Mouse (Mus musculus): ENCODE results near the gene Catsperz. TPM values are rescaled to one million over a fixed set of nuclear protein-coding genes. Genes with fewer than 3 reads are reported as not detected.

Gene Catsperz
- polyA plus RNA-seq, 1 experiment from 2014 or later: 0.80 TPM

DNA sequence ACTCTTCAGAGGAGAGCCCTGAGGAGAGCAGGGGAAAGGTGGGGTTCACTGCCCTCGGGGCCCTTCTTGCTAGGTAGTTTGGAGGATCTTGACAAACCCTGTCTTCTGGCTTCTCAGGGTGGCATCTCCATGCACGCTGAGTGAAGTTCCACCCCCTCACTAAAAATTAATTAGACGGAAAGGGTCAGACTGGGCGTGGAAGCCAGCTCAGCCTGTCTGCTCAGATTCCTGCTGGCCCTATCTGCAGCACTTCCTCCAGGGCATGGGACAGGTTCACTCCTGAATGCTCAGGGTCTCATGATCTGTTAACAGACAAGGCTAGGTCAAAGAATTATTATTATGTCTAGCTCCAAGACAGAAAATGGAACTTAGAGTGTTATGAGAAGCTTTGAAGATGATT lies 32.7 kb downstream of the Catsperz start:
- H3K9me3 ChIP-seq (replicated peaks): no peaks in the 10 kb centered on the region
- no peak overlapping the region for H3K4me3 ChIP-seq
- no peaks in the 10 kb centered on the region for H3K27me3 ChIP-seq (replicated peaks)
- H3K4me1 ChIP-seq: no peaks in the 10 kb centered on the region
- H3K4me2 ChIP-seq: no peak overlapping the region
- 30% methylated on average over 4 of the region's 4 CpGs for WGBS (ENCODE audit: insufficient replicate concordance)
- no peak overlapping the region for H3K27ac ChIP-seq
- no peak overlapping the region for H3K9ac ChIP-seq
- ATAC-seq: no peak
- H3K36me3 ChIP-seq: no peaks in the 10 kb centered on the region

DNA sequence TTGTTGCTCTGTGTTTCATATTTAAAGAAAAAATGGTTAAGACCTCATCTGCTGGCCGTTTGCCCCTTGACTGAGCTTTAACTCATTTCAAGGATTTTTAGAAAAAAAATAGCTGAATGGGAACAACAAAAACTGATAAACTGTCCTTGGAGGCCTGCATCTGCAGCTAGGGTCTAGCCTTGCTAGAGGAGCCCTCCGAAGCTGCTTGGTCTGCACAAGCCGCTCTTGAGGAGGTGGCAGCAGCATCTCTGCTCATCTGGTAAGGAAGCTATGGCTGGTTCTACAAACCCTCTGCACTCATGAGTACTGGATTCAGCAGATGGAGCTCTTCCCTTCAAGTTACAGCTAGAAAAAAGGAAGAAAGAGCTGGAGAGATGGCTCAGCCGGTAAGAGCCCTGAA lies 47.2 kb downstream of the Catsperz start:
- Histone ChIP-seq H3K36me3 (no peaks in the 10 kb centered on the region), H3K4me3 (no peak overlapping the region), H3K27ac (no peak overlapping the region), H3K27me3 (replicated peaks) (no peaks in the 10 kb centered on the region), H3K4me1 (no peaks in the 10 kb centered on the region), H3K9ac (no peak overlapping the region), H3K9me3 (replicated peaks) (no peaks in the 10 kb centered on the region), H3K4me2 (no peak overlapping the region)
- ATAC-seq: no peak
- WGBS (ENCODE audit: insufficient replicate concordance): 60% methylated on average over 4 of the region's 4 CpGs

DNA sequence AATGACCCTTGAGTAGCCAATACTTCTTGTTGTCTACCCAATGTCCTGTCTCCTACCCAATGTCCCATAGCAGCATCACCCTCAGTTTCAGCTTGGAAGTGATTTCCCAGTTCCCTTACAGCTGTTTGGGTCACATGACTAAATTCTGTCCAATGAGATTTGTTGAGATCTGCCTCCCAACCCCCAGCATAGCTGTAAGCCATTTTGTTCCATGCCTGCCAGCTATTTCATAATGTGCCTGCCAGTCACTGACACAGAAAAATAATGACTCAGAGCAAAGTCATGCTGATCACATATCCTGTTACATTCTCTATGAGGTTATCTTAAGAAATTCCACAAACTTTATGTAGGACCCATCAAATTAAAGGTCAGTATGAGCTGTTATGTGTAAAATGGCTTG lies 48.4 kb downstream of the Catsperz start:
- H3K27ac ChIP-seq: no peak overlapping the region
- H3K4me3 ChIP-seq: no peak overlapping the region
- H3K4me2 ChIP-seq: no peak overlapping the region
- H3K27me3 ChIP-seq (replicated peaks): no peaks in the 10 kb centered on the region
- no peaks in the 10 kb centered on the region for H3K36me3 ChIP-seq
- H3K9me3 ChIP-seq (replicated peaks): no peaks in the 10 kb centered on the region
- H3K9ac ChIP-seq: no peak overlapping the region
- H3K4me1 ChIP-seq: peaks cover 3% of the 10 kb centered on the region
- no peak for ATAC-seq

DNA sequence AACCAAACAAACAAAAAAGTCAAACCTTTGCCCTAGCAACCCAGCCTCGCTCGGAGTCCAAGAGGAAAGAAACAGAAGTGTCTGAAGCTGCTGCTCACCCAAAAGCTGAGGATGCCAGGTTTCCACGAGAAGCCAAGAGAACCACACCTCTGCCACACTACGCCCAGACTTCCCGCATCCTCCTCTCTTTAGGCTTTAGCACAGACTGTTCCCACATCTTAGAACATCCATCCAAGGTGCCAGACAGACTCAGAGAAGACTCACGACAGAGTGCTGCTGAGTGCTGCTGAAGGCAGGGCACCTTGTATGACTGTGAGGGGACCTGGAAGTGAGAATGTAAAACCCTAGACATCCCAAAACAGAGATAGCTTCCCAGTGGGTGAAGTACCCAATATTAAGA lies 49.3 kb downstream of the Catsperz start:
- H3K4me1 ChIP-seq: peaks cover 13% of the 10 kb centered on the region
- no peak overlapping the region for H3K9ac ChIP-seq
- no peak overlapping the region for H3K4me2 ChIP-seq
- H3K27ac ChIP-seq: no peak overlapping the region
- no peaks in the 10 kb centered on the region for H3K9me3 ChIP-seq (replicated peaks)
- no peaks in the 10 kb centered on the region for H3K27me3 ChIP-seq (replicated peaks)
- ATAC-seq: no peak
- no peak overlapping the region for H3K4me3 ChIP-seq
- WGBS (ENCODE audit: insufficient replicate concordance): 67% methylated on average over 6 of the region's 6 CpGs
- H3K36me3 ChIP-seq: no peaks in the 10 kb centered on the region

DNA sequence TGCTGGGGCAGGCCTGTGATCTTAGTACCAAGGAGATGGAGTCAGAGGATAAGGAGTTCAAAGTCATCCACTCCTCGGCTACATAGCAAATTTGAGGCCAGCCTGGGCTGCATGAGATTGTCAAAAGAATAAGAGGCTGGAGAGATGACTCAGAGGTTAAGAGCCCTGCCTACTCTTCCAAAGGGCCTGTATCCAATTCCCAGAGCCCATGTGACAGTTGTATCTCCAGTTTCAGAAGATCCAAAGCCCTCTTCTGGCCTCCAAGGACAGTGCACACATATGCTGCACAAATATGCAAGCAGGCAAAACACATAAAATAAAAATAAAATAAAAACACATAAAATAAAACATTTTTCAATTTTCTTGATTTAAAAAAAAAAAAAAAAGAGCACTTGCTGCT lies 50.9 kb downstream of the Catsperz start:
- Histone ChIP-seq H3K36me3 (no peaks in the 10 kb centered on the region), H3K4me1 (peaks cover 27% of the 10 kb centered on the region), H3K27me3 (replicated peaks) (no peaks in the 10 kb centered on the region), H3K4me3 (no peak overlapping the region), H3K9ac (no peak overlapping the region), H3K9me3 (replicated peaks) (no peaks in the 10 kb centered on the region), H3K27ac (no peak overlapping the region), H3K4me2 (no peak overlapping the region)
- ATAC-seq: no peak
- 37% methylated on average over 1 of the region's 1 CpGs for WGBS (ENCODE audit: insufficient replicate concordance)

DNA sequence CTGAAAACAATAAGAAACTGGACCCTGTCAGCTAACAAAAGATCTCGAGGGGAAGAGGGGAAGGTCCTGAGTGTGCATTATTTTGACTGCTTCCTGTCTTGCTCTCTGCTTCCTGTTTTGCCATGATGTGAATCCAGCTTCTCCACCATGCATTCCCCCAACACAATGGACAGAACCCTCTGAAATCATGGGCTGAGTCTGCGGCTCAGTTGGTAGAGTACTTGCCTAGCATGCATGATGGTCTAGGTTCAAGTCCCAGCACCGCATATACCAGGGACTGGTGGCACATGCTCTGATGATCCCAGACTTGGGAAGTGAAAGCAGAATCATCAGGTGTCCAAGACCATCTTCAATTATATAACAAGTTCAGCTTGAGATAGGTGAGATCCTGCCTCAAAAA lies 52.5 kb downstream of the Catsperz start:
- H3K4me1 ChIP-seq: peaks cover 30% of the 10 kb centered on the region
- no peak for ATAC-seq
- no peak overlapping the region for H3K27ac ChIP-seq
- no peaks in the 10 kb centered on the region for H3K9me3 ChIP-seq (replicated peaks)
- no peaks in the 10 kb centered on the region for H3K36me3 ChIP-seq
- no peak overlapping the region for H3K4me2 ChIP-seq
- no peak overlapping the region for H3K9ac ChIP-seq
- no peak overlapping the region for H3K4me3 ChIP-seq
- WGBS (ENCODE audit: insufficient replicate concordance): 46% methylated on average over 3 of the region's 3 CpGs
- H3K27me3 ChIP-seq (replicated peaks): no peaks in the 10 kb centered on the region

Small RNAs within 50 kb of the gene (microRNA-seq; reads per million reads assigned to microRNA genes)
- gene Mir6990: 1.1 reads per million

Other genes starting within 250 kb of the Catsperz start
- gene Rps6ka4, start 84.7 kb downstream of the Catsperz start, polyA plus RNA-seq (2016; fragmentation: Nextera tagmentation; extraction: Ambion mirVana): 8.5 and 8.7 TPM in 2 replicates
- 2.8 and 3.3 TPM in 2 replicates for gene Ccdc88b, start 67.2 kb downstream of the Catsperz start, polyA plus RNA-seq (2016; fragmentation: Nextera tagmentation; extraction: Ambion mirVana)
- gene Trmt112, start 15.7 kb downstream of the Catsperz start, polyA plus RNA-seq (2016; fragmentation: Nextera tagmentation; extraction: Ambion mirVana): 115 TPM in 2 replicates
- gene Prdx5, start 15.3 kb downstream of the Catsperz start, polyA plus RNA-seq (2016; fragmentation: Nextera tagmentation; extraction: Ambion mirVana): 94.2 and 101 TPM in 2 replicates
- gene Esrra, start 3.6 kb downstream of the Catsperz start, polyA plus RNA-seq (2016; fragmentation: Nextera tagmentation; extraction: Ambion mirVana): 6.5 and 6.8 TPM in 2 replicates
- 0.05 TPM in 1 of 2 replicates, not detected in the other for gene Kcnk4, start 9.1 kb upstream of the Catsperz start, polyA plus RNA-seq (2016; fragmentation: Nextera tagmentation; extraction: Ambion mirVana)
- gene Bad, start 16.5 kb upstream of the Catsperz start, polyA plus RNA-seq (2016; fragmentation: Nextera tagmentation; extraction: Ambion mirVana): 36.4 and 37.6 TPM in 2 replicates
- 8.8 and 9.9 TPM in 2 replicates for gene Gpr137, start 17.1 kb upstream of the Catsperz start, polyA plus RNA-seq (2016; fragmentation: Nextera tagmentation; extraction: Ambion mirVana)
- 153 and 155 TPM in 2 replicates for gene Ppp1r14b, start 49.6 kb upstream of the Catsperz start, polyA plus RNA-seq (2016; fragmentation: Nextera tagmentation; extraction: Ambion mirVana)
- 13.6 and 14.4 TPM in 2 replicates for gene Plcb3, start 51.1 kb upstream of the Catsperz start, polyA plus RNA-seq (2016; fragmentation: Nextera tagmentation; extraction: Ambion mirVana)
- 91.7 and 92.0 TPM in 2 replicates for gene Fkbp2, start 55.1 kb upstream of the Catsperz start, polyA plus RNA-seq (2016; fragmentation: Nextera tagmentation; extraction: Ambion mirVana)
- 23.2 and 23.3 TPM in 2 replicates for gene Vegfb, start 62.3 kb upstream of the Catsperz start, polyA plus RNA-seq (2016; fragmentation: Nextera tagmentation; extraction: Ambion mirVana)
- 12.1 and 12.7 TPM in 2 replicates for gene Dnajc4, start 67.2 kb upstream of the Catsperz start, polyA plus RNA-seq (2016; fragmentation: Nextera tagmentation; extraction: Ambion mirVana)
- gene Nudt22, start 70.7 kb upstream of the Catsperz start, polyA plus RNA-seq (2016; fragmentation: Nextera tagmentation; extraction: Ambion mirVana): 10.0 and 11.9 TPM in 2 replicates
- 2.2 and 2.5 TPM in 2 replicates for gene Trpt1, start 70.8 kb upstream of the Catsperz start, polyA plus RNA-seq (2016; fragmentation: Nextera tagmentation; extraction: Ambion mirVana)
- gene Fermt3, start 94.1 kb upstream of the Catsperz start, polyA plus RNA-seq (2016; fragmentation: Nextera tagmentation; extraction: Ambion mirVana): 135 and 147 TPM in 2 replicates
- 218 and 230 TPM in 2 replicates for gene Stip1, start 114.6 kb upstream of the Catsperz start, polyA plus RNA-seq (2016; fragmentation: Nextera tagmentation; extraction: Ambion mirVana)
- 6.4 and 7.6 TPM in 2 replicates for gene Macrod1, start 131.4 kb upstream of the Catsperz start, polyA plus RNA-seq (2016; fragmentation: Nextera tagmentation; extraction: Ambion mirVana)
- 0.23 TPM in 2 replicates for gene Flrt1, start 180.3 kb upstream of the Catsperz start, polyA plus RNA-seq (2016; fragmentation: Nextera tagmentation; extraction: Ambion mirVana)

Data from liver, embryonic 12.5 days (tissue).